Mouse (Mus musculus): ENCODE results near the gene Ccser1.

GRCm38 (mm10) chr6:61567967-61568366 is 387.8 kb downstream of the Ccser1 start:
- TF ChIP-seq POLR2A (IDR thresholded peaks at IDR 0.05; ENCODE audit: borderline replicate concordance, low read depth, low read length) = no peak
- no peak for TF ChIP-seq CTCF (IDR thresholded peaks at IDR 0.05; ENCODE audit: low read depth, low read length)

Measured in bone marrow macrophage, adult 2 months (primary cell).